Mouse (Mus musculus): ENCODE results near the gene Nkg7. TPM values are rescaled to one million over a fixed set of nuclear protein-coding genes. Genes with fewer than 3 reads are reported as not detected.
A peak's percentile ranks its signal among the peaks of the same experiment; 100 is the strongest.

The Nkg7 gene
- polyA plus RNA-seq, 1 experiment from 2014 or later: not detected

GRCm38 (mm10) chr7:43475706-43476105, 38.8 kb downstream of the Nkg7 start:
- no peak overlapping the region for H3K27ac ChIP-seq (ENCODE audit: low read depth, low read length)
- H3K4me2 ChIP-seq (replicated peaks; ENCODE audit: low read depth, low read length): no peak overlapping the region
- peak; percentile 14 for DNase-seq (ENCODE audit: low spot score)
- ATAC-seq (ENCODE audit: low FRiP score): no peak
- H3K36me3 ChIP-seq (ENCODE audit: control insufficient read depth, insufficient read depth, low read length): 0 out of 2 replicates have a peak, but pooled peaks cover 2% of the 10 kb centered on the region
- no peak overlapping the region for H3K9ac ChIP-seq (ENCODE audit: low read depth, low read length)
- H3K4me1 ChIP-seq (replicated peaks; ENCODE audit: control insufficient read depth, insufficient read depth, low read length): no peaks in the 10 kb centered on the region
- peaks cover 24% of the 10 kb centered on the region for H3K27me3 ChIP-seq (ENCODE audit: control insufficient read depth, insufficient read depth, low read length)
- no peaks in the 10 kb centered on the region for H3K9me3 ChIP-seq (ENCODE audit: control insufficient read depth, low read length)
- 9% methylated on average over 23 of the region's 23 CpGs for WGBS
- H3K4me3 ChIP-seq (ENCODE audit: low read depth, low read length): no peak overlapping the region

GRCm38 (mm10) chr7:43476376-43476775, 39.5 kb downstream of the Nkg7 start:
- DNase-seq (ENCODE audit: low spot score) (peak; percentile 33), ATAC-seq (ENCODE audit: low FRiP score) (0 out of 2 replicates have a peak, but pooled peaks have one; percentile 23)
- H3K4me3 ChIP-seq (ENCODE audit: low read depth, low read length): no peak overlapping the region
- H3K4me2 ChIP-seq (replicated peaks; ENCODE audit: low read depth, low read length): no peak overlapping the region; the same call in 1 of the 2 replicates
- H3K36me3 ChIP-seq (ENCODE audit: control insufficient read depth, insufficient read depth, low read length): 0 out of 2 replicates have a peak, but pooled peaks cover 2% of the 10 kb centered on the region
- no peaks in the 10 kb centered on the region for H3K9me3 ChIP-seq (ENCODE audit: control insufficient read depth, low read length)
- H3K9ac ChIP-seq (ENCODE audit: low read depth, low read length): no peak overlapping the region
- no peak overlapping the region for H3K27ac ChIP-seq (ENCODE audit: low read depth, low read length)
- 11% methylated on average over 5 of the region's 13 CpGs for WGBS
- no peaks in the 10 kb centered on the region for H3K4me1 ChIP-seq (replicated peaks; ENCODE audit: control insufficient read depth, insufficient read depth, low read length)
- H3K27me3 ChIP-seq (ENCODE audit: control insufficient read depth, insufficient read depth, low read length): peaks cover 24% of the 10 kb centered on the region

DNA sequence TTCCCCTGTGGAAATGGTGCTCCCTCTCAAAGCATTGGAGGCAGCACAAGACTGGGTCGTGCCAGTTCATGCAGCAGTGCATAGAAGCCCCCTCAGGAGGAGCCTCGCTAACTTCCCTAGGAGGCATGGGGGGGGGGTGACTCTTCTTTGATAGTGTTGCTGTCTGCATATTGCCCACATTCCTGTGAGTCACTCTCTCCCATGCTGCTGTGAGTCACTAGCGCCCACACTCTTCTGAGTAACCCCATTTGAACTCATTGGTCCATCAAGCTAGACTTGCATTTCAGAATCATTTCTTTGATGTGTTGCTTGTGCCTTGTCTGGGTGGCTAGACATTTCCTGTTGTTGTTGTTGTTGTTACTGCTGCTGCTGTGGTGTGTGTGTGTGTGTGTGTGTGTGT, 44.3 kb downstream of the Nkg7 start:
- Histone ChIP-seq H3K27ac (ENCODE audit: low read depth, low read length) (no peak overlapping the region), H3K4me3 (ENCODE audit: low read depth, low read length) (no peak overlapping the region), H3K36me3 (ENCODE audit: control insufficient read depth, insufficient read depth, low read length) (0 out of 2 replicates have a peak, but pooled peaks cover 2% of the 10 kb centered on the region), H3K27me3 (ENCODE audit: control insufficient read depth, insufficient read depth, low read length) (peaks cover 14% of the 10 kb centered on the region), H3K4me2 (replicated peaks; ENCODE audit: low read depth, low read length) (no peak overlapping the region), H3K9me3 (ENCODE audit: control insufficient read depth, low read length) (no peaks in the 10 kb centered on the region), H3K4me1 (replicated peaks; ENCODE audit: control insufficient read depth, insufficient read depth, low read length) (no peaks in the 10 kb centered on the region), H3K9ac (ENCODE audit: low read depth, low read length) (no peak overlapping the region)
- DNase-seq (ENCODE audit: low spot score): no peak
- no peak for ATAC-seq (ENCODE audit: low FRiP score)
- WGBS: 72% methylated on average over 3 of the region's 3 CpGs

DNA sequence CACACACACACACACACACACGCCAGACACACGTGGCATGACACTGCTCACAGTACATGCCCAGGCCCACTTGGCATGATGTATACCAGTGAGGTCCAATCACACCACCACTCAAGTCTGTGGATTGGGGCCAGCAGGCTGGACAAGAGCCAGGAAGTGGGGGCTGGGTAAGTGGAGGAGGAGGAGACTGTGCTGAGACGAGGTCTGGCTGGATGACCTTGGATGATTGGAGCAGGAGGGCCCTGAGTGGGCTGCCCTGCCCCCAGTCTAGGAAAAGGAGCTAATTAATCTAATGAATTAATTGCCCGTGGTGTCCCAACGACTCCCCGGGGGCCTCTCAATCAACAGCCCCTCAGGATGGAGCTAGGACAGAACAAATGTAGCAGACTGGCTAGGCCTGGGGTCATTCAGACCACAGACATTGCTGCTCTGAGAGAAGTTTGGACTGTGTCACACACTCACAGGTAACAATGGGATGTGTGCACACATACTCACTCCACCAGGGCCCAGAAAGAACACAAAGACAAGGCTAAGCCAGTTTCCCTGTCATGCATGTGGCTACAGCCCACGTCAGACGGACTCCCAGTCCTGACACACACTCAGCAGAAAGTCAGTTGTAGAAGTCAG, 45.3 kb downstream of the Nkg7 start:
- no peaks in the 10 kb centered on the region for H3K4me1 ChIP-seq (replicated peaks; ENCODE audit: control insufficient read depth, insufficient read depth, low read length)
- WGBS: 70% methylated on average over 8 of the region's 8 CpGs
- no peak overlapping the region for H3K9ac ChIP-seq (ENCODE audit: low read depth, low read length)
- H3K36me3 ChIP-seq (ENCODE audit: control insufficient read depth, insufficient read depth, low read length): 0 out of 2 replicates have a peak, but pooled peaks cover 2% of the 10 kb centered on the region
- H3K4me2 ChIP-seq (replicated peaks; ENCODE audit: low read depth, low read length): no peak overlapping the region
- no peaks in the 10 kb centered on the region for H3K9me3 ChIP-seq (ENCODE audit: control insufficient read depth, low read length)
- no peak overlapping the region for H3K4me3 ChIP-seq (ENCODE audit: low read depth, low read length)
- H3K27ac ChIP-seq (ENCODE audit: low read depth, low read length): no peak overlapping the region
- DNase-seq (ENCODE audit: low spot score): peak; percentile 25
- peak; percentile 48 for ATAC-seq (ENCODE audit: low FRiP score)
- H3K27me3 ChIP-seq (ENCODE audit: control insufficient read depth, insufficient read depth, low read length): peaks cover 8% of the 10 kb centered on the region

- no peak overlapping the region for H3K4me2 ChIP-seq (replicated peaks; ENCODE audit: low read depth, low read length)
- H3K9ac ChIP-seq (ENCODE audit: low read depth, low read length): no peak overlapping the region
- DNase-seq (ENCODE audit: low spot score) (no peak), ATAC-seq (ENCODE audit: low FRiP score) (no peak)
- no peak overlapping the region for H3K4me3 ChIP-seq (ENCODE audit: low read depth, low read length)
- no peaks in the 10 kb centered on the region for H3K4me1 ChIP-seq (replicated peaks; ENCODE audit: control insufficient read depth, insufficient read depth, low read length)
- no peaks in the 10 kb centered on the region for H3K9me3 ChIP-seq (ENCODE audit: control insufficient read depth, low read length)
- H3K27ac ChIP-seq (ENCODE audit: low read depth, low read length): no peak overlapping the region
- 0 out of 2 replicates have a peak, but pooled peaks cover 2% of the 10 kb centered on the region for H3K36me3 ChIP-seq (ENCODE audit: control insufficient read depth, insufficient read depth, low read length)
- H3K27me3 ChIP-seq (ENCODE audit: control insufficient read depth, insufficient read depth, low read length): no peaks in the 10 kb centered on the region
- 17% methylated on average over 10 of the region's 10 CpGs for WGBS
These were observed 46.4 kb downstream of the Nkg7 start for GRCm38 (mm10) chr7:43483236-43483635.

Other genes with a start within 250 kb of the Nkg7 start
- 13.4 and 19.2 TPM in 2 replicates for gene Zfp715, start 123.8 kb upstream of the Nkg7 start, polyA plus RNA-seq (2014; fragmentation: Nextera tagmentation; extraction: Ambion mirVana)
- 0.36 TPM in 1 of 2 replicates, not detected in the other for gene Siglecf, start 85.7 kb upstream of the Nkg7 start, polyA plus RNA-seq (2014; fragmentation: Nextera tagmentation; extraction: Ambion mirVana)
- gene Siglecg, start 28.9 kb upstream of the Nkg7 start, polyA plus RNA-seq (2014; fragmentation: Nextera tagmentation; extraction: Ambion mirVana): not detected in 2 replicates
- not detected in 2 replicates for gene Lim2, start 9.4 kb upstream of the Nkg7 start, polyA plus RNA-seq (2014; fragmentation: Nextera tagmentation; extraction: Ambion mirVana)
- not detected in 2 replicates for gene Cldnd2, start 3.7 kb downstream of the Nkg7 start, polyA plus RNA-seq (2014; fragmentation: Nextera tagmentation; extraction: Ambion mirVana)
- 192 and 206 TPM in 2 replicates for gene Etfb, start 7.0 kb downstream of the Nkg7 start, polyA plus RNA-seq (2014; fragmentation: Nextera tagmentation; extraction: Ambion mirVana)
- gene Gm45233, start 7.1 kb downstream of the Nkg7 start, polyA plus RNA-seq (2014; fragmentation: Nextera tagmentation; extraction: Ambion mirVana): 0.31 TPM in 1 of 2 replicates, not detected in the other
- gene Vsig10l, start 26.1 kb downstream of the Nkg7 start, polyA plus RNA-seq (2014; fragmentation: Nextera tagmentation; extraction: Ambion mirVana): 2.6 and 2.8 TPM in 2 replicates
- 2.7 and 2.9 TPM in 2 replicates for gene Iglon5, start 53.0 kb downstream of the Nkg7 start, polyA plus RNA-seq (2014; fragmentation: Nextera tagmentation; extraction: Ambion mirVana)
- not detected in 2 replicates for gene 4931406B18Rik, start 68.9 kb downstream of the Nkg7 start, polyA plus RNA-seq (2014; fragmentation: Nextera tagmentation; extraction: Ambion mirVana)
- gene Cd33, start 107.4 kb downstream of the Nkg7 start, polyA plus RNA-seq (2014; fragmentation: Nextera tagmentation; extraction: Ambion mirVana): 1.2 and 1.8 TPM in 2 replicates
- gene Zfp658, start 125.2 kb downstream of the Nkg7 start, polyA plus RNA-seq (2014; fragmentation: Nextera tagmentation; extraction: Ambion mirVana): 6.7 and 7.7 TPM in 2 replicates
- gene Zfp719, start 142.5 kb downstream of the Nkg7 start, polyA plus RNA-seq (2014; fragmentation: Nextera tagmentation; extraction: Ambion mirVana): 17.1 and 18.5 TPM in 2 replicates
- 0.43 and 1.3 TPM in 2 replicates for gene Zfp819, start 170.1 kb downstream of the Nkg7 start, polyA plus RNA-seq (2014; fragmentation: Nextera tagmentation; extraction: Ambion mirVana)
- not detected in 2 replicates for gene Ceacam18, start 197.6 kb downstream of the Nkg7 start, polyA plus RNA-seq (2014; fragmentation: Nextera tagmentation; extraction: Ambion mirVana)
- gene Siglece, start 223.1 kb downstream of the Nkg7 start, polyA plus RNA-seq (2014; fragmentation: Nextera tagmentation; extraction: Ambion mirVana): 0.42 and 0.46 TPM in 2 replicates
- 9.0 and 9.7 TPM in 2 replicates for gene Ctu1, start 234.9 kb downstream of the Nkg7 start, polyA plus RNA-seq (2014; fragmentation: Nextera tagmentation; extraction: Ambion mirVana)